Mouse (Mus musculus) forebrain, embryonic 13.5 days (tissue): Measurements from ENCODE around the gene Hk2. TPM values are rescaled to one million over a fixed set of nuclear protein-coding genes. Genes with fewer than 3 reads are reported as not detected.

Experiments
- ATAC-seq: fragments of 200-750 bp; cut with Nextera tagmentation; 2 replicates; pipeline ENCODE4 v1.8.0; 2017
- H3K27ac ChIP-seq: fragments of 300-500 bp; sonication (generic); 2 replicates; pipeline ENCODE4 v1.5.1; 2015; ENCODE audit warnings: inconsistent platforms, mild to moderate bottlenecking, moderate library complexity
- H3K27me3 ChIP-seq: fragments of 300-500 bp; sonication (generic); 2 replicates; pipeline ENCODE4 v1.6.1; 2015; ENCODE audit warnings: mild to moderate bottlenecking, inconsistent platforms
- H3K36me3 ChIP-seq: fragments of 300-500 bp; sonication (generic); 2 replicates; pipeline ENCODE4 v1.6.1; 2015; ENCODE audit warnings: mild to moderate bottlenecking, inconsistent platforms; ENCODE audit not compliant: poor library complexity, severe bottlenecking
- H3K4me1 ChIP-seq: fragments of 300-500 bp; sonication (generic); 2 replicates; pipeline ENCODE4 v1.6.1; 2015; ENCODE audit warnings: inconsistent platforms
- H3K4me2 ChIP-seq: fragments of 300-500 bp; sonication (generic); 2 replicates; pipeline ENCODE4 v1.6.1; 2015; ENCODE audit warnings: inconsistent platforms, mild to moderate bottlenecking, moderate library complexity
- H3K4me3 ChIP-seq: fragments of 300-500 bp; sonication (generic); 2 replicates; pipeline ENCODE4 v1.5.1; 2015; ENCODE audit warnings: mild to moderate bottlenecking, inconsistent platforms
- H3K9ac ChIP-seq: fragments of 300-500 bp; sonication (generic); 2 replicates; pipeline ENCODE4 v1.6.1; 2015; ENCODE audit warnings: mild to moderate bottlenecking, inconsistent platforms
- H3K9me3 ChIP-seq: fragments of 300-500 bp; sonication (generic); replicated peaks from 2 replicates; pipeline ENCODE4 v1.6.1; 2016; ENCODE audit warnings: inconsistent platforms
- WGBS: fragments of 180-500 bp; shearing (Covaris S2); methylation state at CpG from one replicate; pipeline ENCODE4 v1.1.7; 2015; 5-methylcytosine and 5-hydroxymethylcytosine counted together
- polyA plus RNA-seq: library from polyadenylated mRNA; unstranded; fragments of >200 nt; fragmentation: Nextera tagmentation; extraction: Ambion mirVana; gene quantifications from 2 replicates; pipeline ENCODE4 v1.2.1, GENCODE M21; 2015

Gene Hk2
- 13.4 and 16.8 TPM in 2 replicates for polyA plus RNA-seq

DNA sequence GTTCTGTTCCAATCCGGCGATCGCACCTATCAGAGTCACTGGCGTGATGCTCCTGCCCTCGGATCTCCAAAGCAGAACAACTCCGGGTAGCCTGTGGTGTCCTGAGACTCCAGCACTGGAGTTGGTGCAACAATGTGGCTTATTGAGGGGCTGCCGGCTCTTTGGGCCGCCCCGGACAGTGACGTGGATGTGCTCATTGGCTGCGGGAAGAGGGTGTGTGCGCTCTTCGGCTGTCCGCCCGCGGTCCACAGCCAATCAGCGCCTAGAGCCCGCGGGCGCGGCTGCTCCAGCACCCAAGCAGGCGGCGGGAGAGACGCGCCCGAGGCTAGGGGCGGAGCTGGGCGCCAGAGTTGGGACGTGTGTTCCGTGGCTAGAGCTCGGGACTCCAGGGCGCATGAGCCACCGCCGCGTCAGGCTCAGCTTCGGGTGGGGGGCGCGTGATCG is at the start of gene Hk2:
TSS of gene Hk2 (minus strand) at position 134 of the 444 bp plus-strand sequence.
- Histone ChIP-seq H3K27ac (peak within 1 kb of the TSS; percentile 33), H3K27me3 (peaks cover 11% of the 10 kb centered on the region), H3K4me3 (peak within 1 kb of the TSS; percentile 52), H3K9me3 (no peaks in the 10 kb centered on the region), H3K4me2 (peak within 1 kb of the TSS; percentile 80), H3K4me1 (peaks cover 27% of the 10 kb centered on the region), H3K9ac (peak within 1 kb of the TSS; percentile 65), H3K36me3 (no peaks in the 10 kb centered on the region)
- under 1% methylated on average over 39 of the region's 39 CpGs for WGBS
- ATAC-seq, result peak; percentile 98

DNA sequence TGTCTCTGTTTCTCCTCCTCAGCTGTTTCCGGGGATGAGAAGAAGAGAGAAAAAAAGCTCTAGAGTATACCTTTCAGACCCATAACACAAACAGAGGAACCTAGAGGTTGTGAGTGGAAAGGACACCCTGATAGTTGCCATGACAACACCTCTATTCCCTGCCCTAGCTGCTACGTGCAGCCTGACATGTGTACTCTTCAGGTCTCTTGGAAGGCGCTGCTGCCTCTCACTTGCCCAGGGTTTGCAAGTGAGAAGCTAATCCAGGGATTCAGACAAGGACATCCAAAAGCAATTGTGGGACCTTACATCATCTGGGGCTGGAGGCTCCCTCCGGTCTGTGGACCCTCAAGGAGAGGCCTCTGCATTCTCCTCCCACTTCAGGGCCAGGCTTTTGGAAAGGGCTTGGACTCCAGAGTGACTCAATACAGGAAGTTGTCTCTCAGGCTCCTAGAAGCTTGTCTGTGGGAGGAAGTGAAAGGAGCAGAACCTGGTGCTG is 47.6 kb upstream of the Hk2 start:
- no peaks in the 10 kb centered on the region for H3K27me3 ChIP-seq
- no peak overlapping the region for H3K4me2 ChIP-seq
- H3K9ac ChIP-seq, result no peak overlapping the region
- H3K36me3 ChIP-seq, result no peaks in the 10 kb centered on the region
- H3K4me3 ChIP-seq, result no peak overlapping the region
- H3K4me1 ChIP-seq, result no peaks in the 10 kb centered on the region
- H3K9me3 ChIP-seq, result no peaks in the 10 kb centered on the region
- 67% methylated on average over 4 of the region's 4 CpGs for WGBS
- no peak overlapping the region for H3K27ac ChIP-seq
- ATAC-seq, result no peak

DNA sequence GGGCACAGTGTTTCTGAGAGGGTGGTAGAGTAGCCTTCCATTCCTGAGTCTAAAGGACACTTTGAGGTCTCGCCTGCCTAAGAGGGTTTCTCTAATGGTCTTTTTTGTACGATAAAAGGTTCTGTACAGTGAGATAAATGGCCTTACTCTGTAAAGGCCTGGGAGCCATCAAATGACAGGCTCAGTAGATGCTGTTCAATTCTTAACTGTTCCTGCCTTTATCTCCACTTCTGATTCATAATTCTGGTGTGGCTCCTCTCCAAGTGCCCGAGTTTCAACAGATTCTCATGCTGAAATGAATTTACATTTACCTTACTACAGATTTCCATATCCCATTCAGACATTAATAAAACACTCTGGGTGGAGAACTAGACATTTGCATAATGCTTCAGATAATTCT is 46.5 kb upstream of the Hk2 start:
- 72% methylated on average over 3 of the region's 3 CpGs for WGBS

DNA sequence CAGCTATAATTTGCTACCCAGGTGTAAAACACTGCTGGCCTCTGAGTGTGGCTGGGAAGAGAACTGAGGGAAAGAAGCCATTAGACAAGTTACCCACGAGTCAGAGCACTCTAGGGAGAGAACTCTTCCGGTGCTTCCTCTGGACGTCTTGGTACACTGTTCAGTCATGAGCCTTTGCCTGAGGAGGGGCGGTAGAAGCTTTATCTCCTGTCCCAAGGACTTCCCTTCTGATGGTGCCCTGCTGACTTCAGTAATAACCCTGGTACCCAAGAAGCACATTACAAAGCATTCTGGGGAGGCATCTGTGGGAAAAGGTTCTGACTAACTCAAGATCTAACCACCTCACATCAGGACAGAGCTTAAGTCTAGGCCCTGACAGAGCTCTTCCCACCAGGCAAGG is 40.6 kb upstream of the Hk2 start:
- WGBS, result 80% methylated on average over 4 of the region's 4 CpGs
- H3K4me2 ChIP-seq, result no peak overlapping the region
- H3K27ac ChIP-seq, result no peak overlapping the region
- H3K4me3 ChIP-seq, result no peak overlapping the region
- H3K9ac ChIP-seq, result no peak overlapping the region
- no peaks in the 10 kb centered on the region for H3K4me1 ChIP-seq
- ATAC-seq, result no peak
- H3K9me3 ChIP-seq, result no peaks in the 10 kb centered on the region
- no peaks in the 10 kb centered on the region for H3K36me3 ChIP-seq
- no peaks in the 10 kb centered on the region for H3K27me3 ChIP-seq

More for the DNA sequence above, 46.5 kb upstream of the Hk2 start:
- Histone ChIP-seq H3K4me2 (no peak overlapping the region), H3K9ac (no peak overlapping the region), H3K4me3 (no peak overlapping the region), H3K27ac (no peak overlapping the region), H3K36me3 (no peaks in the 10 kb centered on the region), H3K27me3 (no peaks in the 10 kb centered on the region), H3K4me1 (no peaks in the 10 kb centered on the region), H3K9me3 (no peaks in the 10 kb centered on the region)
- ATAC-seq, result no peak

DNA sequence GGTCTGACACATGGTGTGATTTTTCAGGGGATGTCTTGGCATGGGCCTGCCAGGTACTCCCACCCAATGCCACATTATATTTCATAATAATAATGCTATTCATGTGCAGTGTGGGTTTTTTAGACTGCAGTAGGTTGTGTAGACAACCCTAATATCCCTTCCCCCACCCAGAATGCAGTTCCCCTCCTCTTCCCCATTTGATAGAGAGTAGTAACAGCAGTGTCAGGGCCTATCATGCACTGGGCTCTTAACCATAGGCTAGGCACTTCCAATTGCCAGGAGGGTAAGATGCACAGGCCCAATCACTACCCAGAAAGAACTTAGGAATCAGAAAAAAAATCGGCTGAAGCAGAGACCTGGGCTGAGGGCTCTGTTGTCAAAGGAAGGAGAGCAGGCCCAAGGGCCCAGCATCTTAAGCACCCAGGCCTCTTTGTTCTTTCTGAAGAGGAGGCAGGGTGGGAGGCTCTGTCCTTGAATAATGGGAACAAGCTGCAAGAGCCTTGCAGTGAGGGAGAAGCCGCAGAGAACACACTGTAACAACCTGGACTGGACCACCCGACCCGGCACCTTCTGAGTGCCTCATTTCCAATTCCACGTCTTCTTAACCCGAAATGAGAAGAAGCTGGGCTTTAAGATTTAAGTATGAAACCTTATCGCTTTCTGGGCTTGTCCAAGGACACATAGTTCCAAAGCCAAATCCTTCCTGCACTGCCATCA is 33.9 kb upstream of the Hk2 start:
- Histone ChIP-seq H3K36me3 (no peaks in the 10 kb centered on the region), H3K27me3 (no peaks in the 10 kb centered on the region), H3K4me2 (no peak overlapping the region), H3K9ac (no peak overlapping the region), H3K27ac (no peak overlapping the region), H3K4me1 (no peaks in the 10 kb centered on the region), H3K9me3 (no peaks in the 10 kb centered on the region), H3K4me3 (no peak overlapping the region)
- 77% methylated on average over 7 of the region's 7 CpGs for WGBS
- no peak for ATAC-seq

DNA sequence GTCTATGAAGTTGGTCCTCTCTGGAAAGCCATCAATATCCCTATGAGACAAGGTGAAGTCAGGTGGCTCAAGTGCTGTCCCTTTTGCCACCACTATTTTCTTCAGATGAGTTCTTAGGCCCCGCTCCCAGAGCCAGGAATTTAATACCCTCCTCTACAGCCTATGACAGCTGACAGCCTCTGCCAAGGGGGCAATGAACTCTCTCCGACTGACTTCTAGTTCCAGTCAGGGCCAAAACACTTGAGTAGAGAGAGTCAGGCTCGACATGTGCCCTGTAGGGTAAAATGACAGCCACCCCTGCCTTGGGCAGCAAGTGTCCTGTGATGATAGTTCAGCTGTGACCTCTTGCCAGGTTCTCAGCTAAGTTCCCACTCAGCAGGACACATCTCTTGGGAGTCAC is 32.7 kb upstream of the Hk2 start:
- Histone ChIP-seq H3K9ac (no peak overlapping the region), H3K4me3 (no peak overlapping the region), H3K36me3 (no peaks in the 10 kb centered on the region), H3K27me3 (no peaks in the 10 kb centered on the region), H3K4me1 (no peaks in the 10 kb centered on the region), H3K4me2 (no peak overlapping the region), H3K27ac (no peak overlapping the region), H3K9me3 (no peaks in the 10 kb centered on the region)
- no peak for ATAC-seq
- WGBS, result 75% methylated on average over 3 of the region's 3 CpGs

DNA sequence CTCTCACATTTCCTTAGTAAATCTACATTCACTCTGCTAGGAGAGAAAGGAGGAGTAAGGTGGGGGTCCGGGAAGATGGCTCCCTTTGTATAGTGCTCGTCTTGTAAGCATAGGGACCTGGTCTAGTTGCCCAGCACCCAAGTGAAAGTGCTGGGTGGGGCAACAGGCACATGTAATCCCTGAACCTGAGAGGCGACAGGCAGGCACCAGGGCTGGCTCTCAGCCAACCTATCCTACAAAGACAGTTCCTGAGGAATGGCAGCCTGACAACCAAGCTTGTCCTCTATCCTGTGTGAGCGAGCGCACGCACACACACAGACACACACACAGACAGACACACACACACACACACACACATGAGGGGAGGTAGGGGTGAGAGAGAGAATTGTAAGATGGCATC is 32.2 kb upstream of the Hk2 start:
- ATAC-seq, result no peak
- no peak overlapping the region for H3K4me2 ChIP-seq
- no peak overlapping the region for H3K4me3 ChIP-seq
- WGBS, result 82% methylated on average over 6 of the region's 6 CpGs
- no peak overlapping the region for H3K9ac ChIP-seq
- H3K27ac ChIP-seq, result no peak overlapping the region
- no peaks in the 10 kb centered on the region for H3K36me3 ChIP-seq
- H3K27me3 ChIP-seq, result no peaks in the 10 kb centered on the region
- no peaks in the 10 kb centered on the region for H3K4me1 ChIP-seq
- H3K9me3 ChIP-seq, result no peaks in the 10 kb centered on the region

DNA sequence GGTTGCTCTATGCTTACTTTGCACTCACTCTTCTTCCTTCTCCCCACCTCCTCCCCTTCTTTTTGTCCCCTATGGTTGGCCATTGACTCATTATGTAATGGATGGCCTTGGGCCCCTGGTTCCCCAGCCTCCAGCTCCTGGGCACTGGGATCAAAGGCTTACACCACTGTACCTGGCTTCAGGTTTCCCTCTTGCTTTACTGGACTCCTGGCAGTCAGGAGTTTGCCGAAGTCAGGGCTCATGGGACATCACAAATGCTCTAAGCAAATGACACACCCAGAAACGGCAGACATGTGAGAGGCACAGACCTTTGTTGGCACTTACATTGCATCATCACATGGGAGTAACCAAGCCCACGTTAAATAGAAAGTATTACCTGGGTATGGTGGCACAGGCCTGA is 31.6 kb upstream of the Hk2 start:
- no peaks in the 10 kb centered on the region for H3K27me3 ChIP-seq
- no peak overlapping the region for H3K4me3 ChIP-seq
- WGBS, result 85% methylated on average over 3 of the region's 3 CpGs
- no peak overlapping the region for H3K9ac ChIP-seq
- H3K4me2 ChIP-seq, result no peak overlapping the region
- H3K36me3 ChIP-seq, result no peaks in the 10 kb centered on the region
- no peaks in the 10 kb centered on the region for H3K9me3 ChIP-seq
- no peak for ATAC-seq
- H3K4me1 ChIP-seq, result no peaks in the 10 kb centered on the region
- H3K27ac ChIP-seq, result no peak overlapping the region

DNA sequence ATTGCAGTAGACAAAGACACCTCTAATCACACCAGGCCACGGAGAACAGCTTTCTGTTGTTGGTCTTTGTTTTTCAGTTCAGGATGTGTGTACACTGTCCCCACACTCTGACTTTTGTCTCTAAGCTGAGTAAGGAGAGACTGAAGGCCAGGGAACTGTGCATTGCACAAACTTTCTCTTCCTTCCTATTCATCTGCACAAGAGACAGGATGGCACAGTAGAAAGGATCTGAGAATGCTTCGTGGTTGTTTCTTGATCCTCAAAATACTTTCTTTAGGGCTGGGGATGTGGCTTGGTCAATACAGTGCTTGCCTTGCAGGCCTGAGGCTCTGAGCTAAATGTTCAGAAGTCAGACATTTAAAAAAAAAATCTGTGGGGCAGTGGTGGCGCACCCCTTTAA is 30.7 kb upstream of the Hk2 start:
- no peaks in the 10 kb centered on the region for H3K4me1 ChIP-seq
- no peaks in the 10 kb centered on the region for H3K27me3 ChIP-seq
- ATAC-seq, result no peak
- H3K4me3 ChIP-seq, result no peak overlapping the region
- no peak overlapping the region for H3K9ac ChIP-seq
- H3K4me2 ChIP-seq, result no peak overlapping the region
- no peaks in the 10 kb centered on the region for H3K36me3 ChIP-seq
- 79% methylated on average over 3 of the region's 3 CpGs for WGBS
- H3K27ac ChIP-seq, result no peak overlapping the region
- H3K9me3 ChIP-seq, result no peaks in the 10 kb centered on the region

DNA sequence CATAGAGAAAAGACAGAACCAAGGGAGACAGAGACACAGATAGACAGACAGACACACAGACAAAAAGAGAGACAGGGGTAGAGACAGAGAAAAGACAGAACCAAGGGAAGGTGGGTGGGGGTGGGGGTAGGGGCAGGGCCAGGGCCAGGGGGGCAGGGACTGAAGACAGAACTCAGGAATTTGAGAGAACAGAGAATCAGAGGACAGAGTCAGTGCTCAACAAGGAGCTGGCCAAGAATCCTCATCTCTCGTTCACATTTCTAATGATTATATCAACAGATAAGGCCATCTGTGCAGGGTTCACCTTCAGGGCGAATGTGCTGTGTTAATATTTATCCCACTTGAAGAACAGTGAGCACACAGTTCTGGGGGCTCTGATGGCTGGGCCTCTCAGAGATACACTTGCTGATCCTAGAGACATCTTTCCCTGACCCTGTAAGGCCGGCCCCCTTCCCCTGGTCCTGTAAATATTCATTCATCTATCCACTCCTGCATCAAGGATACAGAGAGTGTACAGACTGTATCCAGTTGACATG is 24.0 kb upstream of the Hk2 start:
- no peak overlapping the region for H3K4me2 ChIP-seq
- H3K36me3 ChIP-seq, result no peaks in the 10 kb centered on the region
- H3K27me3 ChIP-seq, result no peaks in the 10 kb centered on the region
- no peaks in the 10 kb centered on the region for H3K4me1 ChIP-seq
- no peak overlapping the region for H3K27ac ChIP-seq
- no peak overlapping the region for H3K4me3 ChIP-seq
- WGBS, result 82% methylated on average over 3 of the region's 3 CpGs
- H3K9ac ChIP-seq, result no peak overlapping the region
- no peak for ATAC-seq
- no peaks in the 10 kb centered on the region for H3K9me3 ChIP-seq

DNA sequence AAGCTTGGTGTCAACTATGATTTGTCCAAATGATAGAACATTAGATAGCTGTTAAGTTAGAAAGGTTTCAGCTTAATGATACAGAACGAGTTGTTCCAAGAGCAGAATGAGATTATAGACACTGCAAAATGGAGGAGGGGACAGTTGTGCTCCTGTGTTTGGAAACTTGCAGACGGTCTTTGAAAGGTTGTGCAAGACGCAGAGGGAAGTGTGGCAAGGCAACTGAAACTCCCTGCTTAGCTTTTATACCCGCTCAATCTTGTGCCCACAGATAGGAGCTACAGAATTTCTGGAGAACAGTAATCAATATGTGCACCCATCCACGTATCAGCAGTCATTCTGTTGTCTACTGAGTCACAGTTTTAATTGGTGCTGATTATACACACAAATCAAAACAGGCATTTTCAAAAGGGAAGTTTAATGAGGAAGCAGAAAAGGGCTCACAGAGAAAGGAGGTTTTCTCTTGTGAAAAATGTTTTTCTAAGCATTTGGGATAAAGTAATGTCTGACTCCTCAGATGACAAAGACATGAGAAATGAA is 23.1 kb upstream of the Hk2 start:
- WGBS, result 36% methylated on average over 5 of the region's 5 CpGs
- Histone ChIP-seq H3K27me3 (no peaks in the 10 kb centered on the region), H3K9me3 (no peaks in the 10 kb centered on the region), H3K27ac (no peak overlapping the region), H3K4me2 (no peak overlapping the region), H3K4me1 (no peaks in the 10 kb centered on the region), H3K4me3 (no peak overlapping the region), H3K9ac (no peak overlapping the region), H3K36me3 (no peaks in the 10 kb centered on the region)
- ATAC-seq, result no peak

DNA sequence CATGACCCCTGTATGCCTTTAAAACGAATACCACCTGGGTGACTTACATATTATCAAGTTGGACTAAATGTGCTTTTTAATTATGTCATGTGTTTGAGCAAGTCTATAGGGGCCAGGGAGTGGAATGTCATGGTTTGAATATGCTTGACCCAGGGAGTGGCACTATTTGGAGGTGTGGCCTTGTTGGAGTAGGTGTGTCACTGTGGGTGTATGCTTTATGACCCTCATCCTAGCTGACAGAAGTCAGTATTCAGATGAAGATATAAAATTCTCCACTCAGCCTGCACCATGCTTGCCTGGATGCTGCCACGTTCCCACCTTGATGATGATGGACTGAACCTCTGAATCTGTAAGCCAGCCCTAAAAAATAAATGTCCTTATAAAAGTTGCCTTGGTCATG is 16.6 kb upstream of the Hk2 start:
- H3K4me1 ChIP-seq, result no peaks in the 10 kb centered on the region
- ATAC-seq, result no peak
- H3K4me2 ChIP-seq, result no peak overlapping the region
- H3K27ac ChIP-seq, result no peak overlapping the region
- WGBS, result 86% methylated on average over 2 of the region's 2 CpGs
- H3K9ac ChIP-seq, result no peak overlapping the region
- H3K36me3 ChIP-seq, result no peaks in the 10 kb centered on the region
- H3K4me3 ChIP-seq, result no peak overlapping the region
- H3K9me3 ChIP-seq, result no peaks in the 10 kb centered on the region
- no peaks in the 10 kb centered on the region for H3K27me3 ChIP-seq
